Mouse (Mus musculus) cortical plate, adult 2 months (tissue): ENCODE data around the gene Mettl24.

Source experiments
- CTCF ChIP-seq: fragments of 200-500 bp; IDR thresholded peaks from 2 replicates; pipeline ENCODE4 v1.5.1; 2011; ENCODE audit warnings: mild to moderate bottlenecking, control low read depth, low read length; ENCODE audit not compliant: insufficient read depth; ENCODE audit errors: extremely low read depth
- POLR2A ChIP-seq: fragments of 200-500 bp; IDR thresholded peaks from 2 replicates; pipeline ENCODE4 v1.6.1; 2011; ENCODE audit warnings: mild to moderate bottlenecking, low read length, control low read depth; ENCODE audit not compliant: insufficient read depth; ENCODE audit errors: extremely low read depth

DNA sequence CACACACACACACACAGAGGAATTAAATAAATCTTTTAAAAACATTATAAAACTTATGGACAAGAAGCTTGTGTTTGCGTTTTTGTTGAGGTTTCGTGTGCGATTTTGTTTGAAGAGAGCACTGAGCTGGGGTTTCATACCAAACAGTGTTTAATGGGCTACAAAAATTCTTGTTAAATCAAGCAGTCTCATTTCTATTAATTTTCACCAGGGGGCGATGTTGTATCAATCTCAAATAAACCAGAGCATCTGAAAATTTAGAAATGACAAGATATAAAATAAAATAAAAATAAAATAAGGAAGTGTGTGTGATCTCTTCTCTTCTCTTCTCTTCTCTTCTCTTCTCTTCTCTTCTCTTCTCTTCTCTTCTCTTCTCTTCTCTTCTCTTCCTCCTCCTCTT lies 33.4 kb upstream of the Mettl24 start:
- no peak for TF ChIP-seq POLR2A
- 0 out of 2 replicates have a peak, but pooled peaks have one; percentile 1 for TF ChIP-seq CTCF
